Mouse (Mus musculus) heart, embryonic 16.5 days (tissue): ENCODE data around the gene E2f3. TPM values are rescaled to one million over a fixed set of nuclear protein-coding genes. Genes with fewer than 3 reads are reported as not detected.
A peak's percentile ranks its signal among the peaks of the same experiment; 100 is the strongest.

Experiments
- ATAC-seq: fragments of 200-750 bp; cut with Nextera tagmentation; replicated peaks from 2 replicates; pipeline ENCODE4 v1.8.0; 2017; ENCODE audit warnings: moderate number of reproducible peaks; ENCODE audit not compliant: insufficient read depth, low FRiP score; ENCODE audit errors: extremely low read depth
- H3K27ac ChIP-seq: fragments of 300-500 bp; sonication (generic); 2 replicates; pipeline ENCODE4 v1.5.1; 2014; ENCODE audit warnings: mild to moderate bottlenecking, low read length, control low read depth, moderate library complexity
- H3K27me3 ChIP-seq: fragments of 300-500 bp; sonication (generic); 2 replicates; pipeline ENCODE4 v1.6.1; 2014; ENCODE audit warnings: low read length, mixed read lengths; ENCODE audit not compliant: control insufficient read depth, insufficient read depth
- H3K36me3 ChIP-seq: fragments of 300-500 bp; sonication (generic); 2 replicates; pipeline ENCODE4 v1.6.1; 2014; ENCODE audit not compliant: control insufficient read depth, insufficient read depth
- H3K4me1 ChIP-seq: fragments of 300-500 bp; sonication (generic); 2 replicates; pipeline ENCODE4 v1.6.1; 2014; ENCODE audit warnings: low read length, mixed read lengths; ENCODE audit not compliant: control insufficient read depth, insufficient read depth
- H3K4me2 ChIP-seq: fragments of 300-500 bp; sonication (generic); 2 replicates; pipeline ENCODE4 v1.6.1; 2014; ENCODE audit warnings: low read depth, mild to moderate bottlenecking, control low read depth, low read length
- H3K4me3 ChIP-seq: fragments of 300-500 bp; sonication (generic); 2 replicates; pipeline ENCODE4 v1.5.1; 2014; ENCODE audit warnings: mild to moderate bottlenecking, control low read depth, low read length
- H3K9ac ChIP-seq: fragments of 300-500 bp; sonication (generic); 2 replicates; pipeline ENCODE4 v1.6.1; 2014; ENCODE audit warnings: low read length, control low read depth
- H3K9me3 ChIP-seq: fragments of 300-500 bp; sonication (generic); replicated peaks from 2 replicates; pipeline ENCODE4 v1.6.1; 2016; ENCODE audit warnings: low read length; ENCODE audit not compliant: control insufficient read depth
- WGBS: fragments of 180-500 bp; shearing (Covaris S2); extraction: QIAGEN DNeasy Blood & Tissue Kit; methylation state at CpG from one replicate; pipeline ENCODE4 v1.1.7; 2014; 5-methylcytosine and 5-hydroxymethylcytosine counted together
- polyA plus RNA-seq: library from polyadenylated mRNA; unstranded; fragments of >200 nt; fragmentation: Nextera tagmentation; extraction: Ambion mirVana; gene quantifications from 2 replicates; pipeline ENCODE4 v1.2.1, GENCODE M21; 2015

Gene E2f3
- polyA plus RNA-seq, 1 experiment from 2014 or later, result 7.1 TPM

- Histone ChIP-seq H3K4me1 (no peaks in the 10 kb centered on the region), H3K4me3 (no peak overlapping the region), H3K27ac (no peak overlapping the region), H3K4me2 (no peak overlapping the region), H3K9me3 (no peaks in the 10 kb centered on the region), H3K36me3 (no peaks in the 10 kb centered on the region), H3K27me3 (no peaks in the 10 kb centered on the region), H3K9ac (no peak overlapping the region)
- no peak for ATAC-seq
- WGBS, result 71% methylated on average over 3 of the region's 3 CpGs
These were observed 22.9 kb upstream of the E2f3 start for GRCm38 (mm10) chr13:30008738-30009137.

GRCm38 (mm10) chr13:30005422-30005821 lies 19.6 kb upstream of the E2f3 start:
- H3K4me2 ChIP-seq, result no peak overlapping the region
- no peak overlapping the region for H3K9ac ChIP-seq
- peaks cover 9% of the 10 kb centered on the region for H3K4me1 ChIP-seq
- WGBS, result 91% methylated on average over 3 of the region's 3 CpGs
- no peak overlapping the region for H3K4me3 ChIP-seq
- ATAC-seq, result no peak
- no peaks in the 10 kb centered on the region for H3K9me3 ChIP-seq
- H3K27me3 ChIP-seq, result no peaks in the 10 kb centered on the region
- no peaks in the 10 kb centered on the region for H3K36me3 ChIP-seq
- H3K27ac ChIP-seq, result no peak overlapping the region

- no peak overlapping the region for H3K4me2 ChIP-seq
- H3K4me1 ChIP-seq, result peaks cover 9% of the 10 kb centered on the region
- no peak overlapping the region for H3K4me3 ChIP-seq
- H3K27me3 ChIP-seq, result no peaks in the 10 kb centered on the region
- ATAC-seq, result no peak
- no peaks in the 10 kb centered on the region for H3K36me3 ChIP-seq
- WGBS, result 86% methylated on average over 5 of the region's 5 CpGs
- no peak overlapping the region for H3K27ac ChIP-seq
- no peak overlapping the region for H3K9ac ChIP-seq
- H3K9me3 ChIP-seq, result no peaks in the 10 kb centered on the region
These were observed 19.0 kb upstream of the E2f3 start for GRCm38 (mm10) chr13:30004849-30005248.

GRCm38 (mm10) chr13:30003169-30003568 lies 17.3 kb upstream of the E2f3 start:
- Histone ChIP-seq H3K9ac (no peak overlapping the region), H3K36me3 (no peaks in the 10 kb centered on the region), H3K4me2 (peak overlapping the region; percentile 24; the same call in 1 of the 2 replicates), H3K4me3 (no peak overlapping the region), H3K27ac (no peak overlapping the region), H3K9me3 (no peaks in the 10 kb centered on the region), H3K4me1 (peaks cover 9% of the 10 kb centered on the region), H3K27me3 (no peaks in the 10 kb centered on the region)
- no peak for ATAC-seq
- WGBS, result 48% methylated on average over 11 of the region's 11 CpGs

- ATAC-seq, result no peak
- Histone ChIP-seq H3K4me1 (peaks cover 9% of the 10 kb centered on the region), H3K36me3 (no peaks in the 10 kb centered on the region), H3K27me3 (no peaks in the 10 kb centered on the region), H3K9me3 (no peaks in the 10 kb centered on the region), H3K9ac (no peak overlapping the region), H3K4me3 (no peak overlapping the region), H3K27ac (no peak overlapping the region), H3K4me2 (no peak overlapping the region)
- 42% methylated on average over 5 of the region's 5 CpGs for WGBS
These were observed 15.2 kb upstream of the E2f3 start for GRCm38 (mm10) chr13:30001041-30001440.

GRCm38 (mm10) chr13:29987956-29988355 lies 2.1 kb upstream of the E2f3 start:
- Histone ChIP-seq H3K9me3 (no peaks in the 10 kb centered on the region), H3K27me3 (no peaks in the 10 kb centered on the region), H3K36me3 (no peaks in the 10 kb centered on the region), H3K4me3 (no peak overlapping the region), H3K4me2 (no peak overlapping the region), H3K4me1 (peaks cover 10% of the 10 kb centered on the region), H3K27ac (no peak overlapping the region), H3K9ac (no peak overlapping the region)
- WGBS, result 83% methylated on average over 6 of the region's 6 CpGs
- ATAC-seq, result no peak

- Histone ChIP-seq H3K4me3 (peak overlapping the region; percentile 74), H3K4me1 (peaks cover 13% of the 10 kb centered on the region), H3K9me3 (no peaks in the 10 kb centered on the region), H3K4me2 (peak overlapping the region; percentile 96), H3K36me3 (no peaks in the 10 kb centered on the region), H3K27ac (peak overlapping the region; percentile 89), H3K27me3 (no peaks in the 10 kb centered on the region), H3K9ac (peak overlapping the region; percentile 76)
- 12% methylated on average over 9 of the region's 9 CpGs for WGBS
- no peak for ATAC-seq
These were observed 875 bp upstream of the E2f3 start for GRCm38 (mm10) chr13:29986756-29987120.

- H3K9ac ChIP-seq, result peak overlapping the region; percentile 100
- H3K9me3 ChIP-seq, result no peaks in the 10 kb centered on the region
- under 1% methylated on average over 62 of the region's 62 CpGs for WGBS
- ATAC-seq, result no peak
- no peaks in the 10 kb centered on the region for H3K36me3 ChIP-seq
- H3K27ac ChIP-seq, result peak overlapping the region; percentile 97
- H3K4me2 ChIP-seq, result peak overlapping the region; percentile 96
- H3K4me3 ChIP-seq, result peak overlapping the region; percentile 90
- H3K27me3 ChIP-seq, result no peaks in the 10 kb centered on the region
- H3K4me1 ChIP-seq, result peaks cover 21% of the 10 kb centered on the region
These were observed 585 bp downstream of the E2f3 start for GRCm38 (mm10) chr13:29985101-29985854.

GRCm38 (mm10) chr13:29984286-29985100 lies 1.4 kb downstream of the E2f3 start:
- H3K27me3 ChIP-seq, result no peaks in the 10 kb centered on the region
- peak overlapping the region; percentile 100 for H3K9ac ChIP-seq
- no peaks in the 10 kb centered on the region for H3K9me3 ChIP-seq

More at GRCm38 (mm10) chr13:29984286-29985100, 1.4 kb downstream of the E2f3 start:
- H3K27ac ChIP-seq, result peak overlapping the region; percentile 97
- WGBS, result 0% methylated on average over 32 of the region's 69 CpGs
- ATAC-seq, result peak; percentile 47
- H3K4me2 ChIP-seq, result peak overlapping the region; percentile 96
- peaks cover 28% of the 10 kb centered on the region for H3K4me1 ChIP-seq
- H3K36me3 ChIP-seq, result no peaks in the 10 kb centered on the region
- H3K4me3 ChIP-seq, result peak overlapping the region; percentile 90
